Mouse (Mus musculus) c-Kit-positive CD71-positive TER-119-positive erythroid progenitor cells, embryonic 14.5 days (primary cell): ENCODE measurements at regions not wholly inside any gene's neighbourhood (a gene's known extent, or its start where the extent isn't known, plus 50 kb on each side); places are given as distances from the start of the nearest gene placed in this dataset.
A peak's percentile ranks its signal among the peaks of the same experiment; 100 is the strongest.

Experiments used
- DNase-seq: peaks from one replicate; pipeline ENCODE4 v3.0.0-alpha.2; 2013; ENCODE audit warnings: low spot score

GRCm38 (mm10) chr10:111558675-111559340 is 52.7 kb downstream of the Phlda1 start:
- DNase-seq, result no peak

GRCm38 (mm10) chr10:111559341-111560246 is 53.5 kb downstream of the Phlda1 start:
- DNase-seq, result no peak

GRCm38 (mm10) chr10:111562628-111563027 is 56.5 kb downstream of the Phlda1 start:
- no peak for DNase-seq

GRCm38 (mm10) chr10:111566873-111567381 is 60.8 kb downstream of the Phlda1 start:
- DNase-seq, result no peak

- DNase-seq, result no peak
These were observed 64.6 kb downstream of the Phlda1 start for GRCm38 (mm10) chr10:111570501-111571258.

GRCm38 (mm10) chr10:111574231-111574630 is 68.1 kb downstream of the Phlda1 start:
- no peak for DNase-seq

GRCm38 (mm10) chr10:111574812-111575211 is 68.7 kb downstream of the Phlda1 start:
- no peak for DNase-seq

GRCm38 (mm10) chr10:111575256-111575655 is 69.2 kb downstream of the Phlda1 start:
- DNase-seq, result no peak

- no peak for DNase-seq
These were observed 69.8 kb downstream of the Phlda1 start for GRCm38 (mm10) chr10:111575926-111576325.

- DNase-seq, result no peak
These were observed 70.4 kb downstream of the Phlda1 start for GRCm38 (mm10) chr10:111576395-111577069.

- DNase-seq, result no peak
These were observed 72.5 kb downstream of the Phlda1 start for GRCm38 (mm10) chr10:111578536-111578935.

GRCm38 (mm10) chr10:111579481-111579880 is 73.4 kb downstream of the Phlda1 start:
- no peak for DNase-seq

- peak; percentile 55 for DNase-seq
These were observed 74.5 kb downstream of the Phlda1 start for GRCm38 (mm10) chr10:111580401-111581100.

- no peak for DNase-seq
These were observed 75.8 kb downstream of the Phlda1 start for GRCm38 (mm10) chr10:111581847-111582246.

GRCm38 (mm10) chr10:111582321-111583123 is 76.4 kb downstream of the Phlda1 start:
- DNase-seq, result no peak

- no peak for DNase-seq
These were observed 77.1 kb downstream of the Phlda1 start for GRCm38 (mm10) chr10:111583124-111583743.

GRCm38 (mm10) chr10:111583744-111584152 is 77.7 kb downstream of the Phlda1 start:
- DNase-seq, result no peak

GRCm38 (mm10) chr10:111587891-111588611 is 82.0 kb downstream of the Phlda1 start:
- no peak for DNase-seq

GRCm38 (mm10) chr10:111589186-111589585 is 83.1 kb downstream of the Phlda1 start:
- DNase-seq, result no peak
